Mouse (Mus musculus) lung, embryonic 14.5 days (tissue): ENCODE measurements around the gene 2510039O18Rik. TPM values are rescaled to one million over a fixed set of nuclear protein-coding genes. Genes with fewer than 3 reads are reported as not detected.

Experiments used
- ATAC-seq: fragments of 200-750 bp; cut with Nextera tagmentation; 2 replicates; pipeline ENCODE4 v1.8.0; 2017; ENCODE audit warnings: mild to moderate bottlenecking, moderate TSS enrichment, moderate library complexity; ENCODE audit not compliant: insufficient read depth
- DNase-seq: peaks from one replicate; pipeline ENCODE4 v3.0.0-alpha.2; 2015
- H3K27ac ChIP-seq: fragments of 300-500 bp; sonication (generic); 2 replicates; pipeline ENCODE4 v1.5.1; 2014; ENCODE audit warnings: low read depth, mild to moderate bottlenecking, moderate library complexity
- H3K27me3 ChIP-seq: fragments of 300-500 bp; sonication (generic); 2 replicates; pipeline ENCODE4 v1.6.1; 2014; ENCODE audit warnings: low read length, control low read depth; ENCODE audit not compliant: insufficient read depth
- H3K36me3 ChIP-seq: fragments of 300-500 bp; sonication (generic); 2 replicates; pipeline ENCODE4 v1.6.1; 2014; ENCODE audit warnings: control low read depth; ENCODE audit not compliant: insufficient read depth
- H3K4me1 ChIP-seq: fragments of 300-500 bp; sonication (generic); 2 replicates; pipeline ENCODE4 v1.6.1; 2014; ENCODE audit warnings: antibody characterized with exemption, control low read depth; ENCODE audit not compliant: insufficient read depth
- H3K4me2 ChIP-seq: fragments of 300-500 bp; sonication (generic); 2 replicates; pipeline ENCODE4 v1.6.1; 2014; ENCODE audit warnings: mild to moderate bottlenecking
- H3K4me3 ChIP-seq: fragments of 300-500 bp; sonication (generic); 2 replicates; pipeline ENCODE4 v1.5.1; 2014; ENCODE audit warnings: low read depth, low read length
- H3K9ac ChIP-seq: fragments of 300-500 bp; sonication (generic); 2 replicates; pipeline ENCODE4 v1.6.1; 2014
- H3K9me3 ChIP-seq: fragments of 300-500 bp; sonication (generic); 2 replicates; pipeline ENCODE4 v1.6.1; 2016; ENCODE audit warnings: low read depth, low read length, control low read depth
- CTCF ChIP-seq: IDR thresholded peaks from 2 replicates; pipeline ENCODE4 v1.5.1; 2016; ENCODE audit warnings: antibody characterized with exemption, low read depth
- WGBS: fragments of 180-500 bp; shearing (Covaris S2); extraction: QIAGEN DNeasy Blood & Tissue Kit; methylation state at CpG from one replicate; pipeline ENCODE4 v1.1.7; 2014; 5-methylcytosine and 5-hydroxymethylcytosine counted together
- polyA plus RNA-seq: library from polyadenylated mRNA; unstranded; fragments of >200 nt; fragmentation: Nextera tagmentation; extraction: Ambion mirVana; gene quantifications from 2 replicates; pipeline ENCODE4 v1.2.1, GENCODE M21; 2014

The 2510039O18Rik gene
- polyA plus RNA-seq, 1 experiment from 2014 or later = 22.5 TPM

DNA sequence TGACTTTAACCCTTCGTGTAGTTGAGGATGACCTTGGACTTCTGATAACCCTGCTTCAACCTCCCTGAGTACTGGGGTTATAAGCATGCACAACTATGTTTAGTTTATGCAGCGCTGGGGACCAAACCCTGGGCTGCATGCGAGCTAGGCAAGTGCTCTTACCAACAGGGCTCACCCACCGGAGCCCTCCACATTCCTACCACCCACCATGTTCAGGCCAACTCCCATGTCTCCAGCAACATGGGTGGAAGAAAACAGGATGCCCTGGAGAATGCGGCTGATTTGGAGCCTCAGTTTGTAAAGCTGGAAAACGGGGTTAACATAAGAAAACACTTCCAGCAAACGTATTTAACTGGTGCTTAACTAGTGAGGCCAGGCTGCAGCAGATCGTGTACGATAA is 4.8 kb upstream of the 2510039O18Rik start:
- WGBS = 14% methylated on average over 9 of the region's 9 CpGs
- Histone ChIP-seq H3K27ac (no peak overlapping the region), H3K36me3 (peaks cover 2% of the 10 kb centered on the region; the same call in 1 of the 2 replicates), H3K4me2 (peak overlapping the region; percentile 84), H3K9me3 (no peaks in the 10 kb centered on the region), H3K4me3 (peak overlapping the region; percentile 71), H3K27me3 (no peaks in the 10 kb centered on the region), H3K9ac (peak overlapping the region; percentile 75), H3K4me1 (peaks cover 13% of the 10 kb centered on the region)
- DNase-seq (no peak), ATAC-seq (no peak)
- no peak for TF ChIP-seq CTCF

- H3K27me3 ChIP-seq = no peaks in the 10 kb centered on the region
- peak; percentile 90 for DNase-seq
- H3K4me1 ChIP-seq = peaks cover 13% of the 10 kb centered on the region
- WGBS = under 1% methylated on average over 51 of the region's 51 CpGs
- peak within 1 kb of the TSS; percentile 71 for H3K4me3 ChIP-seq
- peak; percentile 24; the same call in 1 of the 2 replicates for TF ChIP-seq CTCF
- peak within 1 kb of the TSS; percentile 65; the same call in 1 of the 2 replicates for H3K27ac ChIP-seq
- peak within 1 kb of the TSS; percentile 75 for H3K9ac ChIP-seq
- no peaks in the 10 kb centered on the region for H3K9me3 ChIP-seq
- ATAC-seq = peak; percentile 69
- H3K4me2 ChIP-seq = peak within 1 kb of the TSS; percentile 84
- H3K36me3 ChIP-seq = no peaks in the 10 kb centered on the region
These were observed 4.3 kb upstream of the 2510039O18Rik start, which contains the start of gene Plod1 for GRCm38 (mm10) chr4:147936331-147936954. Gene Plod1, minus strand, starts transcription at chr4:147936767.

DNA sequence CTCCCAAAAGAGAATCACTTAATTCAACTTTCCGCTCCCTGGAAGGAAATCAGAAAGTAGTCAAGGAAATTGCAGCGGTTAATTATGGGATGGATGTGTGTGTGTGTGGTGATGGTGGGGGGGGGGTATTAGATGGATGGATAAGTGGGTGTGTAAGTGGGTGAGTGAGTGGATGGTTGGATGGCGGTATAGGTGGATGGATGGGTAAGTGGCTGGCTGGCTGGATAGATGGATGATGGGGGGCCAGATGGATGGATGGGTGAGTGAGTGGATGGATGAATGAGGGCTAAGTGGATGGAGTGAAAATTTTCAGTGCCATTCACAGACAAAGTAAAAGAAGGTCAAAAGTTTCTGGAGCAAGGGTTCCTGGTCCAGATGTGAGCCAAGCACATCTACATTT is 3.7 kb upstream of the 2510039O18Rik start:
- peak overlapping the region; percentile 71 for H3K4me3 ChIP-seq
- TF ChIP-seq CTCF = no peak
- ATAC-seq = no peak
- H3K4me2 ChIP-seq = peak overlapping the region; percentile 84
- H3K36me3 ChIP-seq = no peaks in the 10 kb centered on the region
- DNase-seq = no peak
- no peaks in the 10 kb centered on the region for H3K9me3 ChIP-seq
- H3K9ac ChIP-seq = peak overlapping the region; percentile 75
- WGBS = 43% methylated on average over 3 of the region's 3 CpGs
- no peaks in the 10 kb centered on the region for H3K27me3 ChIP-seq
- no peak overlapping the region for H3K27ac ChIP-seq
- peaks cover 17% of the 10 kb centered on the region for H3K4me1 ChIP-seq

DNA sequence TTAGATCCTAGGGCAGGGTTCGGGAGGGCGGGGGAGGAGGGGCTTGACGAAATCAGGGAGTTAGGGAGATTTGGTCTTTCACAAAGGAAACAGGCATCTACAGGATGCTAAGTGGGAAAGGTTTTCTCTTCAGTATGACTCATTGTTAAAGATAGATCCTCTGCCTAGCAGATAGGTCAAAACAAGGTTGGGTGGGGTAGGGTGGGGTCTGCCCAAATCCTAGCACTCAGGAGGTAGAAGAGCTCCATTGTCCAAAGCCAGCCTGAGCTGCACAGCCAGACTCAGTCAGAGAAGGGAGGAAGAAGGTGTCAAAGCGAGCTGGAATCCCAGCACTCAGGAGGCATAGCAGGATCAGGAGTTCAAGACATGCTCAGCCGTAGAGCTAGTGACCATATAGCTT is 3.2 kb upstream of the 2510039O18Rik start:
- ATAC-seq = no peak

DNA sequence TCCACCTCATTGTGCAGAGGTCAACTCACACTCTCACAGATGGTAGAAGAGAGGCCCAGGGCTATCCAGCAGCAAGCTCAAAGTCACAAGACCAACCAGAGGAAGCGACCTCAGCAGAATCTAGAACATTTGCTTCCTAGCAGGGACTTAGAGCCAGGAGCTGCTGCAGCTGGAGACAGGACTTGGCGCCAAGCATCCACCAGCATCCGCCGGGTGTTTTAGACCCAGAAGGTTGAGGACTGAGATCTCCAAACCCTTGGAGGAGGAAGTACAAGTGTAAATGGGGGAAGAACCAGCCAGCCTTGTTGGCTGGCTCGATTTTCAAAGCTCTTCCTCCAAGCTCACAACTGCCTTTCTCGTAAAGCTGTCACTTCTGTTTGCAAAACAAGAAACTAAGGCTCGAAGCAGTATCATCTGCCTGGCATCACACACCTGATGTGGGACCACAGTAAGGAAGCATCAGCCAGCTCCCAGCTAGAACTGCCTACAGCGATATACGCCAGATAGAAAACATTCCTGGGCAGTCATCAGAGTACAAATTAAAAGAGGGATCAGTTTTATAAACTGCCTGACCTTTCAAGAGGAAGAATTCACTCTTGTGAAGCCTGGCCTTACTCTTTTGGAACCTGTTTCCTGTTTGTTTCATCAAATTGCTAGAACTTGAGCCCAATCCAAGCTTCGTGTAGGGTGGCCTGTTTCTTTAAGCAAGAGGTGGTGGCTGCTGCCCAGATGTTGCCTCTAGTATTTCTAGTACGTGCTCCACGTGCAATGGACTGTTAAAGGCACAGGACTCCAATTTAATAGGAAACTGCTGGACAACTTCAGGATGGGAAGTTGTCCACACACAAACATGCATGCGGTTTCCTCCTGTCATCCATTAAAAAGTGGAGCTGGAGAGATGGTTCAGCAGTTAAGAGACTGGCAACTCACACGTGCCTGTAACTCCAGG is 2.3 kb upstream of the 2510039O18Rik start:
- TF ChIP-seq CTCF = no peak
- Histone ChIP-seq H3K4me1 (peaks cover 19% of the 10 kb centered on the region), H3K4me3 (no peak overlapping the region), H3K36me3 (no peaks in the 10 kb centered on the region), H3K27me3 (no peaks in the 10 kb centered on the region), H3K4me2 (no peak overlapping the region), H3K27ac (no peak overlapping the region; the same call in 1 of the 2 replicates), H3K9ac (no peak overlapping the region), H3K9me3 (no peaks in the 10 kb centered on the region)
- no peak for ATAC-seq
- 51% methylated on average over 14 of the region's 14 CpGs for WGBS
- DNase-seq = peak; percentile 65

More for the DNA sequence above, 3.2 kb upstream of the 2510039O18Rik start:
- Histone ChIP-seq H3K4me3 (no peak overlapping the region), H3K9ac (no peak overlapping the region), H3K27ac (no peak overlapping the region), H3K27me3 (no peaks in the 10 kb centered on the region), H3K9me3 (no peaks in the 10 kb centered on the region), H3K4me1 (peaks cover 19% of the 10 kb centered on the region), H3K36me3 (no peaks in the 10 kb centered on the region), H3K4me2 (0 out of 2 replicates have a peak overlapping the region, but pooled peaks have one; percentile 84)
- TF ChIP-seq CTCF = no peak
- WGBS = 65% methylated on average over 5 of the region's 5 CpGs
- no peak for DNase-seq

GRCm38 (mm10) chr4:147940111-147940510 is 584 bp upstream of the 2510039O18Rik start:
- WGBS = 37% methylated on average over 9 of the region's 9 CpGs
- no peaks in the 10 kb centered on the region for H3K27me3 ChIP-seq
- peak; percentile 80 for DNase-seq
- TF ChIP-seq CTCF = no peak
- H3K4me3 ChIP-seq = 0 out of 2 replicates have a peak overlapping the region, but pooled peaks have one; percentile 88
- H3K9ac ChIP-seq = no peak overlapping the region
- no peak for ATAC-seq
- H3K9me3 ChIP-seq = no peaks in the 10 kb centered on the region
- H3K4me2 ChIP-seq = peak overlapping the region; percentile 97
- H3K4me1 ChIP-seq = peaks cover 19% of the 10 kb centered on the region
- H3K27ac ChIP-seq = peak overlapping the region; percentile 81
- H3K36me3 ChIP-seq = peaks cover 11% of the 10 kb centered on the region
